Mouse (Mus musculus) lung, embryonic 14.5 days (tissue): Measurements from ENCODE around the gene Mrc1. TPM values are rescaled to one million over a fixed set of nuclear protein-coding genes. Genes with fewer than 3 reads are reported as not detected.

Experiments
- ATAC-seq: fragments of 200-750 bp; cut with Nextera tagmentation; 2 replicates; pipeline ENCODE4 v1.8.0; 2017; ENCODE audit warnings: mild to moderate bottlenecking, moderate TSS enrichment, moderate library complexity; ENCODE audit not compliant: insufficient read depth
- DNase-seq: peaks from one replicate; pipeline ENCODE4 v3.0.0-alpha.2; 2015
- H3K27ac ChIP-seq: fragments of 300-500 bp; sonication (generic); 2 replicates; pipeline ENCODE4 v1.5.1; 2014; ENCODE audit warnings: low read depth, mild to moderate bottlenecking, moderate library complexity
- H3K27me3 ChIP-seq: fragments of 300-500 bp; sonication (generic); 2 replicates; pipeline ENCODE4 v1.6.1; 2014; ENCODE audit warnings: low read length, control low read depth; ENCODE audit not compliant: insufficient read depth
- H3K36me3 ChIP-seq: fragments of 300-500 bp; sonication (generic); 2 replicates; pipeline ENCODE4 v1.6.1; 2014; ENCODE audit warnings: control low read depth; ENCODE audit not compliant: insufficient read depth
- H3K4me1 ChIP-seq: fragments of 300-500 bp; sonication (generic); 2 replicates; pipeline ENCODE4 v1.6.1; 2014; ENCODE audit warnings: antibody characterized with exemption, control low read depth; ENCODE audit not compliant: insufficient read depth
- H3K4me2 ChIP-seq: fragments of 300-500 bp; sonication (generic); 2 replicates; pipeline ENCODE4 v1.6.1; 2014; ENCODE audit warnings: mild to moderate bottlenecking
- H3K4me3 ChIP-seq: fragments of 300-500 bp; sonication (generic); 2 replicates; pipeline ENCODE4 v1.5.1; 2014; ENCODE audit warnings: low read depth, low read length
- H3K9ac ChIP-seq: fragments of 300-500 bp; sonication (generic); 2 replicates; pipeline ENCODE4 v1.6.1; 2014
- H3K9me3 ChIP-seq: fragments of 300-500 bp; sonication (generic); 2 replicates; pipeline ENCODE4 v1.6.1; 2016; ENCODE audit warnings: low read depth, low read length, control low read depth
- CTCF ChIP-seq: IDR thresholded peaks from 2 replicates; pipeline ENCODE4 v1.5.1; 2016; ENCODE audit warnings: antibody characterized with exemption, low read depth
- WGBS: fragments of 180-500 bp; shearing (Covaris S2); extraction: QIAGEN DNeasy Blood & Tissue Kit; methylation state at CpG from one replicate; pipeline ENCODE4 v1.1.7; 2014; 5-methylcytosine and 5-hydroxymethylcytosine counted together
- polyA plus RNA-seq: library from polyadenylated mRNA; unstranded; fragments of >200 nt; fragmentation: Nextera tagmentation; extraction: Ambion mirVana; gene quantifications from 2 replicates; pipeline ENCODE4 v1.2.1, GENCODE M21; 2014

Gene Mrc1
- polyA plus RNA-seq, 1 experiment from 2014 or later = 7.8 TPM

GRCm38 (mm10) chr2:14272088-14272487 lies 42.9 kb downstream of the Mrc1 start:
- no peak for TF ChIP-seq CTCF
- H3K4me2 ChIP-seq = no peak overlapping the region
- no peak overlapping the region for H3K9ac ChIP-seq
- H3K27me3 ChIP-seq = no peaks in the 10 kb centered on the region
- WGBS = 84% methylated on average over 1 of the region's 1 CpGs
- H3K9me3 ChIP-seq = no peaks in the 10 kb centered on the region
- no peaks in the 10 kb centered on the region for H3K36me3 ChIP-seq
- no peak for DNase-seq
- H3K4me1 ChIP-seq = no peaks in the 10 kb centered on the region
- ATAC-seq = no peak
- H3K4me3 ChIP-seq = no peak overlapping the region
- H3K27ac ChIP-seq = no peak overlapping the region

GRCm38 (mm10) chr2:14275796-14276195 lies 46.6 kb downstream of the Mrc1 start:
- WGBS = 81% methylated on average over 5 of the region's 5 CpGs
- H3K27me3 ChIP-seq = no peaks in the 10 kb centered on the region
- no peak for TF ChIP-seq CTCF
- H3K4me2 ChIP-seq = no peak overlapping the region
- H3K4me1 ChIP-seq = no peaks in the 10 kb centered on the region
- ATAC-seq (no peak), DNase-seq (no peak)
- no peak overlapping the region for H3K4me3 ChIP-seq
- no peak overlapping the region for H3K9ac ChIP-seq
- H3K36me3 ChIP-seq = no peaks in the 10 kb centered on the region
- H3K9me3 ChIP-seq = no peaks in the 10 kb centered on the region
- H3K27ac ChIP-seq = no peak overlapping the region

- Histone ChIP-seq H3K4me1 (no peaks in the 10 kb centered on the region), H3K4me2 (no peak overlapping the region), H3K4me3 (no peak overlapping the region), H3K27ac (no peak overlapping the region), H3K9ac (no peak overlapping the region), H3K36me3 (no peaks in the 10 kb centered on the region), H3K9me3 (no peaks in the 10 kb centered on the region), H3K27me3 (no peaks in the 10 kb centered on the region)
- ATAC-seq = no peak
- DNase-seq = no peak
- WGBS = 30% methylated on average over 2 of the region's 2 CpGs
- TF ChIP-seq CTCF = no peak
Observed at GRCm38 (mm10) chr2:14279256-14279655, 50.1 kb downstream of the Mrc1 start.

- H3K9ac ChIP-seq = no peak overlapping the region
- WGBS = 55% methylated on average over 6 of the region's 6 CpGs
- no peaks in the 10 kb centered on the region for H3K4me1 ChIP-seq
- no peak overlapping the region for H3K27ac ChIP-seq
- DNase-seq = no peak
- no peaks in the 10 kb centered on the region for H3K36me3 ChIP-seq
- no peaks in the 10 kb centered on the region for H3K9me3 ChIP-seq
- TF ChIP-seq CTCF = no peak
- no peak overlapping the region for H3K4me2 ChIP-seq
- H3K4me3 ChIP-seq = no peak overlapping the region
- H3K27me3 ChIP-seq = no peaks in the 10 kb centered on the region
- ATAC-seq = no peak
Observed at GRCm38 (mm10) chr2:14279795-14280194, 50.6 kb downstream of the Mrc1 start.

GRCm38 (mm10) chr2:14295334-14295733 lies 66.1 kb downstream of the Mrc1 start:
- Histone ChIP-seq H3K9me3 (no peaks in the 10 kb centered on the region), H3K4me3 (no peak overlapping the region), H3K27me3 (no peaks in the 10 kb centered on the region), H3K4me1 (no peaks in the 10 kb centered on the region), H3K27ac (no peak overlapping the region), H3K9ac (no peak overlapping the region), H3K36me3 (no peaks in the 10 kb centered on the region), H3K4me2 (no peak overlapping the region)
- ATAC-seq = peak; percentile 66; the same call in 1 of the 2 replicates
- TF ChIP-seq CTCF = peak; percentile 98
- DNase-seq = peak; percentile 95
- WGBS = 29% methylated on average over 5 of the region's 5 CpGs

- no peak for DNase-seq
- WGBS = 77% methylated on average over 4 of the region's 4 CpGs
Observed at GRCm38 (mm10) chr2:14312505-14313380, 83.6 kb downstream of the Mrc1 start.

GRCm38 (mm10) chr2:14315113-14315512 lies 85.9 kb downstream of the Mrc1 start:
- Histone ChIP-seq H3K27ac (no peak overlapping the region), H3K4me2 (no peak overlapping the region), H3K36me3 (no peaks in the 10 kb centered on the region), H3K9ac (no peak overlapping the region), H3K27me3 (no peaks in the 10 kb centered on the region), H3K9me3 (no peaks in the 10 kb centered on the region), H3K4me1 (no peaks in the 10 kb centered on the region), H3K4me3 (no peak overlapping the region)
- TF ChIP-seq CTCF = no peak
- no peak for DNase-seq
- ATAC-seq = no peak
- WGBS = 47% methylated on average over 3 of the region's 3 CpGs

More at GRCm38 (mm10) chr2:14312505-14313380, 83.6 kb downstream of the Mrc1 start:
- no peaks in the 10 kb centered on the region for H3K27me3 ChIP-seq
- no peak overlapping the region for H3K4me3 ChIP-seq
- no peaks in the 10 kb centered on the region for H3K36me3 ChIP-seq
- H3K4me1 ChIP-seq = no peaks in the 10 kb centered on the region
- H3K9me3 ChIP-seq = no peaks in the 10 kb centered on the region
- H3K4me2 ChIP-seq = no peak overlapping the region
- H3K27ac ChIP-seq = no peak overlapping the region
- no peak overlapping the region for H3K9ac ChIP-seq
- TF ChIP-seq CTCF = no peak
- no peak for ATAC-seq
